Mouse (Mus musculus) kidney, postnatal 36 days (tissue): Measurements from ENCODE around the gene Chfr.
"Not testable (repeated sequence)": the region's sequence is repeated elsewhere in the genome, so short reads cannot be mapped to it uniquely, and the experiment has no call there.

Source experiments
- DNase-seq, 2 experiments: peaks; one replicate each; pipeline ENCODE4 v3.0.0; 2021 to 2022; ENCODE audit warnings: mixed read lengths in 2 of 2

The Chfr gene

DNA sequence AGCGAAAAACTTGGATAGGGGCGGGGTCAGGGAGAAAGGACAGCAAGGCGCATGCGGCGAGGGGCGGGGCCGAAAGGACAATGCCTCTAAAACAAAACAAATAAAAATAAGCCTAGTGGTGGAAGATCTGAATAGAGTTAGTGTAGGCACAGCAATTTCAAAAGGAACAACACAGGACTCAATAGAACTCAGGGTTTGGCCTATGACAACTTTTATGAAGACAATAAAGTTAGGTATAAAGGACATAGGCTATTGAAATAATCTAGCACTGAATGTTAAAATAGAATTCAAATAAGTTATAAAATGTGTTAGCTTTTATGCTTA lies 27.4 kb upstream of the Chfr start:
- DNase-seq, result peak in 1 of 2 experiments; percentile 98

DNA sequence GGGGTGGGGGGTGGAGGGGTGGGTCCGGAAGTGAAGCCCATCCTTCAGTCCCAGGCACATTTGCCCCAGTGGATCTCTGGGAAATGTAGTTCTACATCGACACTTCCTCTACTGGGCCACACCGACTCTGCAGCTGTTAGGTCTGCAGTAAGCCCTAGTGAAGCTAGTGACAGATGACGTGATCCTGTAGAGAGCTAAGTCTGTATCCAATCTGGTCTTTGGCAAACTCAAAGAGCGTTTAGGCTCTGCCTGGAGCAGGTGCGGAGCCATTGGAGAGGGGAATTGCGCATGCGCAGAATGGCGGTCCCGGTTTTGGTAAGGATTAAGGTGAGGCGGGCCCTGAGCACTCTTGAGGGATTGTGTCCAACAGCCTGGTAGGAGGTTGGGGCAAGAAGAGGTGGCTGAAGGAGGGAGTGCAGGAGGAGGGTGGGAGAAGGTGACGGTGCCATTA lies 25.6 kb upstream of the Chfr start, which contains the start of gene Zfp605:
Zfp605 (plus strand) TSS at position 102 of the 451 bp plus-strand sequence.
- peak; percentile 90 to 95 for DNase-seq

DNA sequence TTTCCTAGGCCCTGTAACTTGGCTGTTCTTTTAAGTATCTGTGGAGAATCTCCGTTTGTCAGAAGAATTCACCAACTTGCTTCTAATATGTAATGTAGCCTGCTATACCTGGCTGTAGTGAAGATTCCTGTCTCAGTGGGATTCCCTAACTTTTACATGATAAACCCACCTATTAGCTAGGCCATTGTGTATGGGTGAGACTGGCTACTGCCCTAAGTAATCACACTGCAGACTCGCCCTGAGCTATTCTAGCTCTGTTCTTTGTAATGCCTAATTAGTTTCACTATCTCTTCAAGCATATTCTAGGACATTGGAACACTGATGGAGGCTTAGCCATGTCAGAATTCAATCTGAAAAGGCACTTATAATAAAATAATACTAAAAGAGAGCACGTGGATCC lies 13.3 kb upstream of the Chfr start:
- not testable (repeated sequence) for DNase-seq

DNA sequence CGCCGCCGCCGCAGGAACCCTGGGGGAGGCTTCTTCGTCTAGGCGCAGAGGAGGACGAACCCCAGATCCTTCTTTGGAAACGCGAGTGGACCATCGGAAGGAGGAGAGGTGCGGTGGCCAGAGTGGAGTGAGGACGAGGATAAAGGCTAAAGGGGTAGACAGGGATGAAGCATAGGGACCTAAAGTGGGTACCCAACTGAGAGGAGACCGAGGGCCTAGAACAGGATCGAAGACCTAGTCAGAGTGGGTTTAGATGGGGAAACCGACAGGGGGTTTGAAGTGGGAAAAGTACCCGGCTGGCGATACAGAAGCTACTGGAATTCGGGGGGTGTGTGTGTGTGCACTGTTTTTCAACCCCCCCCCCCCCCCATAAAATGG lies 434 bp downstream of the Chfr start:
- no peak for DNase-seq

DNA sequence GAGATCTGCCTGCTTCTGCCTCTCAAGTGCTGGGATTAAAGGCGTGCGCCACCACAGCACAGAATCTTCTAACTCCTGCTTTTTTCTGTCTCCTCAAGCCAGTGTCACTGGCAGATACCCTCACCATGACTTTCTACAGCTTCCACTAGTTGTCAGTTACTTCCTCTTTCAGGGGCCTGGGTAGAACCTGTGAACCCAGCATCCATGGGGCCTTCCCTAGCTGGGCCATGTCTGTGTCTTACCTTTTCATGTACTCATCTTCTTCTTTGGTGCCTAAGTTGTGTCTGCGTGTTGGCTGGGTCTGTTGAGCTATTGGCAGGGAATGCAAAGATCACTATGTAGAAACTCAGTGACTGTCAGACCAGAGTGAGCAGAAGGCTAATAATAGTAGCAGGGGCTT lies 2.2 kb downstream of the Chfr start:
- DNase-seq, result no peak

GRCm38 (mm10) chr5:110139325-110139724 lies 3.7 kb downstream of the Chfr start:
- no peak for DNase-seq

GRCm38 (mm10) chr5:110140424-110140823 lies 4.8 kb downstream of the Chfr start:
- DNase-seq, result no peak

GRCm38 (mm10) chr5:110142309-110142708 lies 6.7 kb downstream of the Chfr start:
- peak in 1 of 2 experiments; percentile 14 for DNase-seq

DNA sequence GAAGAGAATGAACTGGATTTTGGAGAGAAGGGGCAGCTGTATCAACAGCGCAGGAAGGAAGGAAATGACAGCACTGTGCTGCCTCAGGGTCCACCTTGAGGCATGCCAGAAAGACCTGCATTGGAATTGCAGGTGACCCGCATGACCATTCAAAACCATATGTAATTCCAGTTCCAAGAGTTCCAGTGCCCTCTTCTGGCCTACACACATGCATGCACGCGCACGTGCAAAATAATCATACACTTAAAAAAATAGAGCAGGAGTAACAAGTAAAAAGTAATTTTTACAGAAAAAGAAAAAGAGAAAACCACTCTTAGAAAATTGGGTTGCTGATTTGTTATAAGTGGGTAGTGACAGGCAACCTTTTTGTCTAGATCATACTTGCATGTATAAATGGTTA lies 7.4 kb downstream of the Chfr start:
- DNase-seq, result peak; percentile 7 to 17

- DNase-seq, result no peak
Observed at GRCm38 (mm10) chr5:110169374-110169773, 33.7 kb downstream of the Chfr start.

- DNase-seq, result peak; percentile 97
Observed at GRCm38 (mm10) chr5:110176362-110177020, 40.8 kb downstream of the Chfr start, which contains the start of gene Golga3. Gene Golga3, plus strand, starts transcription at chr5:110176701.

- no peak for DNase-seq
Observed at GRCm38 (mm10) chr5:110177021-110177420, 41.4 kb downstream of the Chfr start.

- DNase-seq, result no peak
Observed at GRCm38 (mm10) chr5:110178628-110179027, 43.0 kb downstream of the Chfr start.

DNA sequence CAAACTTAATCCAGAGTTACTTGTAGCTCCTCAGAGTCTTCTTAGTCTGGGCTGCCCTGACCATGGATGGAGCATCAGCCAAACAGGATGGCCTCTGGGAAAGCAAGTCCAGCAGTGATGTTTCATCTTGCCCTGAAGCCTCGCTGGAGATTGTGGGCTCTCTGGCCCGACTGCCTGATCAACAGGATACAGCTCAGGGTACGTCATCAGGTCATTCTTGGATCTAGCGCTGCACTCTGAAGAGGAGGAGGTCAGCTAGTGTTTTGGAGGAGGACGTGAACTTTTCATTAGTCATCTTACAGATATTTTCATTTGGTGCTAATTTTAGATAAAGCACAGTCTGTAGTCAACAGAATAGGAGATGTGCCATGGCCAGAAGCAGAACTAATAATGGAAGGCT lies 46.1 kb downstream of the Chfr start:
- DNase-seq, result peak; percentile 26 to 45

DNA sequence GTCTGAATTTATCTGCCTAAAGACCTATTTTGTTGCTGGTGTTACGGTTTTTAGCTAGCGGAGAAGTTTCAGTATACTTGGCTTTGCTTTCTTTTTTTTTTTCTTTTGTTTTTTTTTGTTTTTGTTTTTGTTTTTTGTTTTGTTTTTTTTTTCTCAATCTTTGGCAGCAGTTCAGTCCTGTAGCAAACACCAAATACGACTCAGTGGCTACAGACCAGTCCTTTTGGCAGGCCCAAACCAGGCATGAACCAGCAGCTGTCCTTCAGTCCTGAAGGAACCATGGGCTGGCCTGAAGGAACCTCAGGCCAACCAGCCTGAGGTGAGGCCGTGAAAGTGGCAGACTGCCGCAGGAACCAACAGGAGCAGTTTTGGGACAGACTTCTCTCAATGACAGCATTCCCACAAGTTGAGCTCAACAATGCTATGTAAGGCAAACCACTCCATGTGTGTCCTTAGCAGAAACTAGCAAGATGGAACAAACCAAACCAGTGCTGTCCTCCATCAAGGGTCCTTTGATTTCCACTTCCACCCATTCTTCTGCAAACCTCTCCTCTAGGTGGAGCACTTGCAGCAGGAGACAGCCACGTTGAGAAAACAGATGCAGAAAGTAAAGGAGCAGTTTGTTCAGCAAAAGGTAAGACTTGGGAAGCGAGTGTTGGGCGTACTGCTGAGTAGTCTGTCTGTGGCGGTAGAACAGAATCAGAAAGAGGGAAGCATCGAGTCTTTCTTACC lies 67.7 kb downstream of the Chfr start:
- DNase-seq, result peak; percentile 9 to 38

DNA sequence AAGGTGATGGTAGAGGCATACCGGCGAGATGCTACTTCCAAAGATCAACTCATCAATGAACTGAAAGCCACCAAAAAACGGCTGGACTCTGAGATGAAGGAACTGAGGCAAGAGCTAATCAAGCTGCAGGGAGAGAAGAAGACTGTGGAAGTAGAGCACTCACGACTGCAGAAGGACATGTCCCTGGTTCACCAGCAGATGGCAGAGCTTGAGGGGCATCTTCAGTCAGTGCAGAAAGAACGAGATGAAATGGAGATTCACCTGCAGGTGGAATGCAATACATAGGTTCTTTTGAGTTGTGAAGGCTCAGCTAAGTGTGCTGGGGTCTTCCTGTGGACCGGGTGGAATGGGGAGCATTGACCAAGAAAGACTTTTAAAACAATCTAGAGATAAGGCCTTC lies 69.1 kb downstream of the Chfr start:
- DNase-seq, result peak in 1 of 2 experiments; percentile 39

DNA sequence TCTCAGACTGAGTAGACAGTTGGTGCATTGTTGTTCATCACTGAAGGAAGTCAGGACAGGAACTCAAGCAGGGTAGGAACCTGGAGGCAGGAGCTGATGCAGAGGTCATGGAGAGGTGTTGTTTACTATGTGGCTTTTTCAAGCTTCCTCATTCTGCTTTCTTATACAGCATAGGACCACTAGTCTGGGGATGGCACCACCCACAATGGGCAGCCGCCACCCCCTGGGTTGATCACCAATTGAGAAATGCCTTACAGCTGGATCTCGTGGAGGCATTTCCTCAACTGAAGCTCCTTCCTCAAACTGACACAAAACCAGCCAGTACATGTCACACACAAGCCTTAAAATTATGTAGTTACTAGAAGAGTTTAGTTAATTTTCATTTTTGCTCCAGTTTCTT lies 75.7 kb downstream of the Chfr start:
- no peak for DNase-seq

DNA sequence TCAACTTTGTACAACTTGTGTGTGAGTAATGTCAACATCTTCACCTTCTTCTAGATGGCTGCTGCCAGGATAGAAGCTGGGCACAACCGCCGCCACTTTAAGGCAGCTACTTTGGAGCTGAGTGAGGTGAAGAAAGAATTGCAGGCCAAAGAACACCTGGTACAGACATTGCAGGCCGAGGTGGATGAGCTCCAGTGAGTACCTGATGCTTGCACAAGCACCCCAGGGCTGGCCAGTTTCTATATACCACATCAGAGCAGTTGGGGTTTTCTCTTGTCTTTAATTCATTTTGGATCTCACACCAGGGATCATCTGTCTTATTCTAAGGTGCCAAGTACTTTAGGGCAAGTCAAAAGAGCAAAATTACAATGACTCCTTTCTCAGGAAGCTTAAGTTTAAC lies 81.1 kb downstream of the Chfr start:
- no peak for DNase-seq

DNA sequence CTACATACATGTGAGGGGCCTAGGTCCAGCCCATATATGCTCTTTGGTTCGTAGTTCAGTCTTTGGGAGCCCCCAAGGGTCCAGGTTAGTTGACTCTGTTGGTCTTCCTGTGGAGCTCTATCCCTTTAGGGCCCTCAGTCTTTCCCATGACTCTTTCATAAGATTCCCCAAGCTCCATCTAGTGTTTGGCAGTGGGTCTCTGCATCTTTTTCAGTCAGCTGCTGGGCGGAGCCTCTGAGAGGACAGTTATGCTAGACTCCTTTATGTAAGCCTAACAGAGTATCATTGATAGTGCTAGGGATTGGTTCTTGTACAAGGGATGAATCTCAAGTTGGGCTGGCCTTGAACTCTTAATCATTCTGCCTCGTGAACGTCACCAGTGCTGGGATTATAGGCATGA lies 84.7 kb downstream of the Chfr start:
- no peak for DNase-seq
